Mouse (Mus musculus) MEL (cell line): Measurements from ENCODE around the gene Tor4a.

Experiments used
- GATA1 ChIP-seq: IDR thresholded peaks from 2 replicates; pipeline ENCODE4 v1.6.1; 2011; ENCODE audit warnings: low read depth, low read length, improper control_type of control experiment
- POLR2A ChIP-seq, 2 experiments: IDR thresholded peaks; 2 replicates each; pipeline ENCODE4 v1.6.1; 2011 to 2012; ENCODE audit warnings: low read length in 2 of 2, mild to moderate bottlenecking in 2 of 2, control low read depth in 1 of 2, improper control_type of control experiment in 1 of 2, low read depth in 1 of 2, moderate library complexity in 1 of 2; ENCODE audit not compliant: control insufficient read depth in 1 of 2, insufficient read depth in 1 of 2, poor library complexity in 1 of 2
- SMC3 ChIP-seq: IDR thresholded peaks from 2 replicates; pipeline ENCODE4 v1.6.1; 2011; ENCODE audit warnings: low read depth, low read length, improper control_type of control experiment

GRCm38 (mm10) chr2:25184496-25184895 is 12.2 kb downstream of the Tor4a start:
- no peak for TF ChIP-seq POLR2A (IDR thresholded peaks at IDR 0.05; ENCODE audit: control insufficient read depth in 1 of 2, insufficient read depth in 1 of 2, low read depth in 1 of 2, low read length in 2 of 2, poor library complexity in 1 of 2)
- TF ChIP-seq GATA1, result no peak
- no peak for TF ChIP-seq SMC3
